11 mouse cellular contexts compared by ENCODE assay signal in genomic region chr12:71796517-71796916, GRCm38 (mm10). TPM values are rescaled to one million over a fixed set of nuclear protein-coding genes. Genes with fewer than 3 reads are reported as not detected.
DNase-seq lines count a peak whose midpoint lies in the region; ATAC-seq lines count a peak whose summit lies in the region.
"Had no signal": no experiment of that assay in that cellular context is flagged by ENCODE, and none has a peak within 500 bp of the region (broad histone marks: within the 10 kb centered on the region; RNA-seq: fewer than 3 reads in every experiment).

No protein-coding gene starts in this region.

- H3K27me3 ChIP-seq in heart, embryonic 12.5 days (replicated peaks): no peaks in the 10 kb centered on the region

- H3K9me3 ChIP-seq in heart, embryonic 12.5 days (replicated peaks): no peaks in the 10 kb centered on the region

- intact Hi-C loops in heart, postnatal 14 days (cut with DNase I): no loop called here

- no peak for ATAC-seq in heart, embryonic 12.5 days (ENCODE audit: insufficient number of reproducible peaks, low FRiP score)
- ATAC-seq: inflammation-experienced regulatory T-cells, adult 6 months had no signal

- 8% methylated on average over 7 of the region's 7 CpGs for WGBS in heart, embryonic 12.5 days

- no peak overlapping the region for H3K27ac ChIP-seq in heart, embryonic 12.5 days (ENCODE audit: poor library complexity, severe bottlenecking)
- H3K27ac ChIP-seq: liver, embryonic 14.5 days had no signal

- H3K4me2 ChIP-seq in heart, embryonic 12.5 days: peak overlapping the region; percentile 29; the same call in 1 of the 2 replicates

- H3K4me3 ChIP-seq in heart, embryonic 12.5 days: no peak overlapping the region

- no peak overlapping the region for H3K9ac ChIP-seq in heart, embryonic 12.5 days
- H3K9ac ChIP-seq: liver, embryonic 14.5 days had no signal

- peaks cover 16% of the 10 kb centered on the region for H3K4me1 ChIP-seq in heart, embryonic 12.5 days (replicated peaks)

- H3K36me3 ChIP-seq in heart, embryonic 12.5 days: no peaks in the 10 kb centered on the region

- no peak for DNase-seq in heart, postnatal 14 days
- DNase-seq in right cerebral cortex, adult 18-20 months: peak; percentile 6
- DNase-seq in right cerebral cortex, postnatal 36 days (ENCODE audit: low spot score in 2 of 2): no peak
- peak; percentile 66 for DNase-seq in forelimb bud, embryonic 11.5 days (ENCODE audit: low read depth, low spot score)
- DNase-seq in mesoderm, embryonic 11.5 days (ENCODE audit: low read depth, low spot score): peak; percentile 43
- DNase-seq in adrenal gland, postnatal 25 days: no peak
- no peak for DNase-seq in cerebellum, adult 11-12 months
- DNase-seq: adrenal gland, adult 8-10 months had no signal

RNA-seq across cellular contexts. Expression of gene Daam1, which starts 34.4 kb away (rescaled TPM):
- 23.1 and 23.3 TPM in 2 replicates for polyA plus RNA-seq in heart, embryonic 12.5 days (2016; fragmentation: Nextera tagmentation; extraction: Ambion mirVana)
- total RNA-seq in heart, postnatal 14 days (2021): 10 to 100 TPM; 67.5 to 70.7 TPM
- 20.4 and 22.3 TPM in 2 replicates for total RNA-seq in adrenal gland, postnatal 25 days (2021)

Comparison
In these comparisons a context has a peak if more than half of its experiments do, and no peak if none do; other contexts are left out.
1. DNase-seq: peak in right cerebral cortex, adult 18-20 months (single experiment), forelimb bud, embryonic 11.5 days (single experiment) and mesoderm, embryonic 11.5 days (single experiment); none in heart, postnatal 14 days (0 of 2), right cerebral cortex, postnatal 36 days (0 of 2), adrenal gland, postnatal 25 days (single experiment) and cerebellum, adult 11-12 months (single experiment).